9 mouse cellular contexts compared by ENCODE assay signal in genomic region chr4:105070982-105071381, GRCm38 (mm10). TPM values are rescaled to one million over a fixed set of nuclear protein-coding genes. Genes with fewer than 3 reads are reported as not detected.
DNase-seq lines count a peak whose midpoint lies in the region; ATAC-seq lines count a peak whose summit lies in the region.
"Had no signal": no experiment of that assay in that cellular context is flagged by ENCODE, and none has a peak within 500 bp of the region (broad histone marks: within the 10 kb centered on the region; RNA-seq: fewer than 3 reads in every experiment).

No protein-coding gene starts in this region.

- H3K9me3 ChIP-seq in heart, embryonic 14.5 days (ENCODE audit: control insufficient read depth, low read length): no peaks in the 10 kb centered on the region

- no peak overlapping the region for H3K9ac ChIP-seq in heart, embryonic 14.5 days (ENCODE audit: low read length)

- peak overlapping the region in 1 of 2 experiments; percentile 24; a peak in 1 of 4 replicates for H3K27ac ChIP-seq in heart, embryonic 14.5 days (replicated peaks in 1 of 2; ENCODE audit: control insufficient read depth in 1 of 2, insufficient read depth in 1 of 2, low read depth in 2 of 2, low read length in 2 of 2)

- no peaks in the 10 kb centered on the region for H3K36me3 ChIP-seq in heart, embryonic 14.5 days (ENCODE audit: control insufficient read depth, insufficient read depth, low read length)

- H3K4me3 ChIP-seq in heart, embryonic 14.5 days (ENCODE audit: control insufficient read depth in 1 of 2, insufficient read depth in 1 of 2, low read depth in 1 of 2, low read length in 2 of 2): no peak overlapping the region
- H3K4me3 ChIP-seq: erythroblast, embryonic 14.5 days had no signal

- WGBS in heart, embryonic 14.5 days: 13% methylated on average over 3 of the region's 3 CpGs

- no peak overlapping the region for H3K4me2 ChIP-seq in heart, embryonic 14.5 days (ENCODE audit: low read length)

- peaks cover 0 to 5% of the 10 kb centered on the region in 2 experiments; a peak in 2 of 4 replicates for H3K4me1 ChIP-seq in heart, embryonic 14.5 days (ENCODE audit: control insufficient read depth in 2 of 2, insufficient read depth in 2 of 2, low read length in 2 of 2)

- peak; percentile 97 for ATAC-seq in common myeloid progenitor, adult 5-6 weeks (replicated peaks; ENCODE audit: low read depth, poor library complexity, severe bottlenecking)
- peak; percentile 21; the same call in 1 of the 2 replicates for ATAC-seq in heart, embryonic 14.5 days (ENCODE audit: insufficient number of reproducible peaks, insufficient read depth, low FRiP score, low read depth)

- no peaks in the 10 kb centered on the region for H3K27me3 ChIP-seq in heart, embryonic 14.5 days (ENCODE audit: control insufficient read depth, insufficient read depth, low read length)

- peak; percentile 67 for DNase-seq in 3T3-L1 (ENCODE audit: low read depth, low spot score)
- peak; percentile 84 for DNase-seq in ZHBTc4 (ENCODE audit: low read depth, low spot score)
- peak; percentile 86 for DNase-seq in kidney, postnatal 14 days
- DNase-seq in lung, adult 18-20 months: peak; percentile 85 to 91
- peak; percentile 45 for DNase-seq in right cerebral cortex, postnatal 25 days
- peak; percentile 67 to 79 for DNase-seq in urinary bladder, postnatal 36 days (ENCODE audit: low spot score in 2 of 2)

RNA-seq across cellular contexts. Expression of gene Prkaa2, which starts 38.7 kb away (rescaled TPM):
- 0.05 and 0.10 TPM in 2 replicates for total RNA-seq in common myeloid progenitor, adult 5-6 weeks (2017)
- polyA plus RNA-seq in heart, embryonic 14.5 days (2014; fragmentation: Nextera tagmentation; extraction: Ambion mirVana): 63.0 and 67.7 TPM in 2 replicates
- polyA plus RNA-seq: erythroblast, embryonic 14.5 days had no signal
